Mouse (Mus musculus) forebrain, embryonic 15.5 days (tissue): ENCODE measurements at regions not wholly inside any gene's neighbourhood (a gene's known extent, or its start where the extent isn't known, plus 50 kb on each side); places are given as distances from the start of the nearest gene placed in this dataset.

Source experiments
- ATAC-seq: fragments of 200-750 bp; cut with Nextera tagmentation; replicated peaks from 2 replicates; pipeline ENCODE4 v1.8.0; 2017; ENCODE audit warnings: mild to moderate bottlenecking, moderate TSS enrichment, moderate library complexity
- H3K27ac ChIP-seq: fragments of 300-500 bp; sonication (generic); replicated peaks from 2 replicates; pipeline ENCODE4 v1.5.1; 2015; ENCODE audit warnings: mild to moderate bottlenecking, inconsistent platforms
- H3K27me3 ChIP-seq: fragments of 300-500 bp; sonication (generic); 2 replicates; pipeline ENCODE4 v1.6.1; 2015; ENCODE audit warnings: inconsistent platforms
- H3K36me3 ChIP-seq: fragments of 300-500 bp; sonication (generic); 2 replicates; pipeline ENCODE4 v1.6.1; 2015; ENCODE audit warnings: mild to moderate bottlenecking, inconsistent platforms
- H3K4me1 ChIP-seq: fragments of 300-500 bp; sonication (generic); 2 replicates; pipeline ENCODE4 v1.6.1; 2015; ENCODE audit warnings: inconsistent platforms
- H3K4me2 ChIP-seq: fragments of 300-500 bp; sonication (generic); replicated peaks from 2 replicates; pipeline ENCODE4 v1.6.1; 2015; ENCODE audit warnings: mild to moderate bottlenecking, inconsistent platforms
- H3K4me3 ChIP-seq: fragments of 300-500 bp; sonication (generic); 2 replicates; pipeline ENCODE4 v1.5.1; 2015; ENCODE audit warnings: mild to moderate bottlenecking, inconsistent platforms
- H3K9ac ChIP-seq: fragments of 300-500 bp; sonication (generic); replicated peaks from 2 replicates; pipeline ENCODE4 v1.6.1; 2015; ENCODE audit warnings: mild to moderate bottlenecking, inconsistent platforms
- H3K9me3 ChIP-seq: fragments of 300-500 bp; sonication (generic); 2 replicates; pipeline ENCODE4 v1.6.1; 2016; ENCODE audit warnings: inconsistent platforms
- WGBS: fragments of 180-500 bp; shearing (Covaris S2); methylation state at CpG from one replicate; pipeline ENCODE4 v1.1.7; 2015; ENCODE audit warnings: mixed read lengths; 5-methylcytosine and 5-hydroxymethylcytosine counted together

GRCm38 (mm10) chr4:48771836-48772235, 108.5 kb downstream of the Cavin4 start:
- no peak overlapping the region for H3K4me3 ChIP-seq
- no peak overlapping the region for H3K9ac ChIP-seq
- H3K36me3 ChIP-seq = no peaks in the 10 kb centered on the region
- H3K27ac ChIP-seq = peak overlapping the region; percentile 42; the same call in 1 of the 2 replicates
- H3K9me3 ChIP-seq = no peaks in the 10 kb centered on the region
- 42% methylated on average over 8 of the region's 8 CpGs for WGBS
- peaks cover 5% of the 10 kb centered on the region; the same call in 1 of the 2 replicates for H3K4me1 ChIP-seq
- no peaks in the 10 kb centered on the region for H3K27me3 ChIP-seq
- H3K4me2 ChIP-seq = no peak overlapping the region
- ATAC-seq = no peak

DNA sequence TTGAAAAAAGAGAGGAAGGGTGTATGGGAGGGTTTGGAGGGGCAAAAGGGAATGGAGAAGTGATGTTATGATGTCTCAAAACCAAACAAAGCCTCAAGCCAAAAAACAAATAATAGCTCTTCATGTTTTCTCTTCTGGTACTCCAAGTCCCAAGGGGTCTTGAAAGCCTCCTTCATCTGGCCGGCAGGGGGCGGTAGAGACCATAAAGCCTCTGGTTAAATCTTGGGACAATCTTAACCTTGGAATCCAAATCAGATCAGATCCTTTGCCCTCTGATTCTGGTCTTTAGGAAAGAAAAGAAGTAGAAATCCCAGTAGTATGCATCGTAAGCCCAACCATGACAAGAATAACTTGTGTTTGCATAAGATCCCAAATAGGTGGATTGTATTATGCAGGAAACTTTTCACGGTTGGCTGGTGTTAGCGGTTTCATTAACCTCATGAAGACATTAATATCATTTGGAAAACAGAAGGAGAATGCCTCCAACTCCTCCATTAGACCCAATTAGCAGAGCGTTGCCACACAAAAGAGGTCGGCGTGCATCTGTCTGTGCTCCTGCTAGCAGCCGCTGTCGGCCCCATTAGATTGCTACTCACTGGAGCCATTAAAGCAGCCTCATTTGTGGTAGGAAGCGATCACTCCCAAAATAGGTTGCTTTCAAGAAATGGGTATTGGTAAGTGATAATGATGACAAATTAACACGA, 116.0 kb downstream of the Cavin4 start:
- Histone ChIP-seq H3K27me3 (no peaks in the 10 kb centered on the region), H3K4me1 (peaks cover 14% of the 10 kb centered on the region), H3K9me3 (no peaks in the 10 kb centered on the region), H3K36me3 (no peaks in the 10 kb centered on the region), H3K4me2 (peak overlapping the region; percentile 35), H3K4me3 (no peak overlapping the region), H3K27ac (peak overlapping the region; percentile 68), H3K9ac (no peak overlapping the region)
- ATAC-seq = peak; percentile 93
- WGBS = 10% methylated on average over 12 of the region's 12 CpGs

- H3K27ac ChIP-seq = peak overlapping the region; percentile 68
- no peak overlapping the region for H3K9ac ChIP-seq
- H3K4me3 ChIP-seq = no peak overlapping the region
Measured at GRCm38 (mm10) chr4:48779955-48780354, 116.6 kb downstream of the Cavin4 start.

GRCm38 (mm10) chr4:48781099-48781498, 117.8 kb downstream of the Cavin4 start:
- no peak overlapping the region for H3K4me2 ChIP-seq
- H3K36me3 ChIP-seq = no peaks in the 10 kb centered on the region
- H3K9ac ChIP-seq = no peak overlapping the region
- no peaks in the 10 kb centered on the region for H3K9me3 ChIP-seq
- WGBS = 63% methylated on average over 4 of the region's 4 CpGs
- no peaks in the 10 kb centered on the region for H3K27me3 ChIP-seq
- H3K4me3 ChIP-seq = no peak overlapping the region
- peaks cover 14% of the 10 kb centered on the region for H3K4me1 ChIP-seq
- ATAC-seq = no peak
- 0 out of 2 replicates have a peak overlapping the region, but pooled peaks have one; percentile 4 for H3K27ac ChIP-seq

More at GRCm38 (mm10) chr4:48779955-48780354, 116.6 kb downstream of the Cavin4 start:
- Histone ChIP-seq H3K36me3 (no peaks in the 10 kb centered on the region), H3K4me2 (peak overlapping the region; percentile 35; the same call in 1 of the 2 replicates), H3K9me3 (no peaks in the 10 kb centered on the region), H3K27me3 (no peaks in the 10 kb centered on the region), H3K4me1 (peaks cover 14% of the 10 kb centered on the region)
- ATAC-seq = peak; percentile 89
- WGBS = 26% methylated on average over 2 of the region's 2 CpGs

GRCm38 (mm10) chr4:48782686-48783085, 119.4 kb downstream of the Cavin4 start:
- no peak overlapping the region for H3K9ac ChIP-seq
- H3K4me3 ChIP-seq = no peak overlapping the region
- H3K4me1 ChIP-seq = peaks cover 14% of the 10 kb centered on the region
- no peaks in the 10 kb centered on the region for H3K27me3 ChIP-seq
- WGBS = 14% methylated on average over 3 of the region's 3 CpGs
- no peaks in the 10 kb centered on the region for H3K9me3 ChIP-seq
- H3K36me3 ChIP-seq = no peaks in the 10 kb centered on the region
- no peak overlapping the region for H3K4me2 ChIP-seq
- H3K27ac ChIP-seq = no peak overlapping the region
- ATAC-seq = no peak

DNA sequence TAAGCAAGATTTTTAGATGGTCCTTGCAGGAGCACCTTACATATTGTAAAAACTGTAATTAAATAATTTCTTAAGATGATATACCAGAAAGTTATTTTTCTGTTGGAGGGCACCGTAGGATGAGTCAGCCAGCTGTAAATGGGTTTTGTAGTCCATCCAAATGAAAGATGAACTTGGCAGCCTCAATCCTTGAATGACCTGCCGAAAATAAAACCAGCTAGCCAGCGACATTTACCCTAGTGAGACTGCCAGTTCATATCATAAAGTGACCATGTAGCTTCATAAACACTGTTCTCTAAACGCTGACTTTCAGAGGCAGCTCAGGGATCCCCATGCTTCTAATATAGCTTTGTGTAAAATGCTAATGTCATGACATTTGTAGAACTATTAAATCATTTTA, 127.8 kb downstream of the Cavin4 start:
- H3K4me3 ChIP-seq = no peak overlapping the region
- no peaks in the 10 kb centered on the region for H3K4me1 ChIP-seq
- no peaks in the 10 kb centered on the region for H3K36me3 ChIP-seq
- no peaks in the 10 kb centered on the region for H3K9me3 ChIP-seq
- no peaks in the 10 kb centered on the region for H3K27me3 ChIP-seq
- no peak overlapping the region for H3K4me2 ChIP-seq
- no peak for ATAC-seq
- no peak overlapping the region for H3K27ac ChIP-seq
- 90% methylated on average over 4 of the region's 4 CpGs for WGBS
- H3K9ac ChIP-seq = no peak overlapping the region

DNA sequence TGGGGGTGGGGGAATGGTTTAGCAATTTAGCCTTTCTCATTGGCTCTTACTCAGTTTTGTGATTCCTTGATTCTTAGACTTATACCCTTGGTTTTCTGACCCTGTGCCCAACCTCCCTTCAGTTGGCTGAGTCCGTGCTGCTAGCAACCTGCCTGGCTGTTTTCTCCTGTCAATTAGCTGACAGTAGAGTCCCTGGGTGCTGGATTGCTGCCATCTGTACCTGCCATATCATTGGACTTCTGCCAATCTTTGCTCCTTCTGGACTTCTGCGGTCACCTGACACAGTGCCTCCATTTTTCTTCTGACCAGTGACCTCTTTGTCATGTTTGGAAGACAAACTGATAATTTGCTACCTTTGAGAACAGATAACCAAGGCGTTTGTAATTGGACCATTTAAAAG, 140.5 kb downstream of the Cavin4 start:
- ATAC-seq = no peak
- H3K36me3 ChIP-seq = no peaks in the 10 kb centered on the region
- no peaks in the 10 kb centered on the region for H3K4me1 ChIP-seq
- WGBS = 51% methylated on average over 3 of the region's 3 CpGs
- H3K9ac ChIP-seq = no peak overlapping the region
- no peak overlapping the region for H3K27ac ChIP-seq
- no peak overlapping the region for H3K4me2 ChIP-seq
- H3K9me3 ChIP-seq = no peaks in the 10 kb centered on the region
- H3K4me3 ChIP-seq = no peak overlapping the region
- H3K27me3 ChIP-seq = no peaks in the 10 kb centered on the region

GRCm38 (mm10) chr4:48808571-48808970, 145.3 kb downstream of the Cavin4 start:
- no peak for ATAC-seq
- H3K4me2 ChIP-seq = no peak overlapping the region
- H3K9ac ChIP-seq = no peak overlapping the region
- H3K27ac ChIP-seq = no peak overlapping the region
- WGBS = 92% methylated on average over 4 of the region's 4 CpGs
- H3K27me3 ChIP-seq = no peaks in the 10 kb centered on the region
- no peaks in the 10 kb centered on the region for H3K4me1 ChIP-seq
- H3K9me3 ChIP-seq = no peaks in the 10 kb centered on the region
- no peaks in the 10 kb centered on the region for H3K36me3 ChIP-seq
- no peak overlapping the region for H3K4me3 ChIP-seq

- Histone ChIP-seq H3K4me3 (no peak overlapping the region), H3K27ac (no peak overlapping the region), H3K4me2 (no peak overlapping the region), H3K4me1 (no peaks in the 10 kb centered on the region), H3K27me3 (no peaks in the 10 kb centered on the region), H3K9ac (no peak overlapping the region), H3K36me3 (no peaks in the 10 kb centered on the region), H3K9me3 (no peaks in the 10 kb centered on the region)
- ATAC-seq = no peak
- WGBS = 86% methylated on average over 2 of the region's 2 CpGs
Measured at GRCm38 (mm10) chr4:48833718-48834117, 170.4 kb downstream of the Cavin4 start.

GRCm38 (mm10) chr4:48842777-48843214, 179.5 kb downstream of the Cavin4 start:
- H3K4me2 ChIP-seq = no peak overlapping the region
- H3K9me3 ChIP-seq = no peaks in the 10 kb centered on the region
- peak; percentile 97 for ATAC-seq
- H3K36me3 ChIP-seq = no peaks in the 10 kb centered on the region
- 25% methylated on average over 2 of the region's 2 CpGs for WGBS
- H3K4me1 ChIP-seq = peaks cover 5% of the 10 kb centered on the region; the same call in 1 of the 2 replicates
- no peaks in the 10 kb centered on the region for H3K27me3 ChIP-seq
- no peak overlapping the region for H3K9ac ChIP-seq
- H3K4me3 ChIP-seq = no peak overlapping the region
- H3K27ac ChIP-seq = no peak overlapping the region

- ATAC-seq = peak; percentile 63; the same call in 1 of the 2 replicates
- Histone ChIP-seq H3K4me2 (no peak overlapping the region), H3K4me3 (no peak overlapping the region), H3K27ac (no peak overlapping the region), H3K36me3 (no peaks in the 10 kb centered on the region), H3K27me3 (no peaks in the 10 kb centered on the region), H3K9ac (no peak overlapping the region), H3K4me1 (0 out of 2 replicates have a peak, but pooled peaks cover 3% of the 10 kb centered on the region), H3K9me3 (no peaks in the 10 kb centered on the region)
- 50% methylated on average over 2 of the region's 2 CpGs for WGBS
Measured at GRCm38 (mm10) chr4:48871105-48871504, 188.0 kb upstream of the Plppr1 start.

DNA sequence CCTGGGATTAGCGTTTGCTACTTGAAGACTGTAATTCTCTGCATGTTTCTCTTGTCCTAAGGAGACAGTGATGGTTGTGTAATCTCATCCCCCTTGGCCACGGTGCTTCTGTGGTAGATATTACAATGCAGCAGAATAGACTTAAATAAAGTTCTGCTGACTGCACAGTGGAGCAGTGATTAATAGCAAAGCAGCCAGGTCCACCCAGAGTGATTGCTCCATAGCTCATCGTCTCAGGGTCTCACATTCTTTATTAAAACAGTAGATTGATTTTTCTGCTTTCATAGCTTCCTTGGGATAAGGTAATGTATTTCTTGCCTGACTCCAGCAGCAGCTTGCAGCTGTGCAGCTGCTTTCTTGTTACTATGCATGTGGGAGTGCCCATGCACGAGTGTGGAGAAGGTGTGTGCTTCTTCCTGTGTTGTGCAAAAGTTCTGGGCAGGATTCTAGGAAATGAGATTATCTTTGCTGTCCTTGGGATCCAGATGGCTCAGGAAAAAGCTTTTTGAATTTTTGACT, 169.9 kb upstream of the Plppr1 start:
- Histone ChIP-seq H3K36me3 (no peaks in the 10 kb centered on the region), H3K27ac (no peak overlapping the region), H3K9me3 (no peaks in the 10 kb centered on the region), H3K9ac (no peak overlapping the region), H3K27me3 (no peaks in the 10 kb centered on the region), H3K4me1 (no peaks in the 10 kb centered on the region), H3K4me3 (no peak overlapping the region), H3K4me2 (no peak overlapping the region)
- no peak for ATAC-seq
- WGBS = 77% methylated on average over 4 of the region's 4 CpGs
